Mouse (Mus musculus) adrenal gland, adult (tissue): ENCODE results near the gene Tspyl3.

ENCODE experiments used
- DNase-seq, 2 experiments: peaks; one replicate each; pipeline ENCODE4 v3.0.0; 2022 to 2023; ENCODE audit warnings: low spot score in 1 of 2; ENCODE audit not compliant: inconsistent age in 2 of 2

Tspyl3 gene

GRCm38 (mm10) chr2:153177188-153177587, 48.1 kb downstream of the Tspyl3 start:
- DNase-seq, result no peak

GRCm38 (mm10) chr2:153175995-153176570, 49.2 kb downstream of the Tspyl3 start:
- peak in 1 of 2 experiments; percentile 54 for DNase-seq
